Mouse (Mus musculus): ENCODE measurements around the gene 1500011B03Rik.

The 1500011B03Rik gene

GRCm38 (mm10) chr5:114808385-114808784 lies 14.9 kb downstream of the 1500011B03Rik start:
- DNase-seq = no peak

GRCm38 (mm10) chr5:114807893-114808292 lies 15.4 kb downstream of the 1500011B03Rik start:
- DNase-seq = no peak

DNA sequence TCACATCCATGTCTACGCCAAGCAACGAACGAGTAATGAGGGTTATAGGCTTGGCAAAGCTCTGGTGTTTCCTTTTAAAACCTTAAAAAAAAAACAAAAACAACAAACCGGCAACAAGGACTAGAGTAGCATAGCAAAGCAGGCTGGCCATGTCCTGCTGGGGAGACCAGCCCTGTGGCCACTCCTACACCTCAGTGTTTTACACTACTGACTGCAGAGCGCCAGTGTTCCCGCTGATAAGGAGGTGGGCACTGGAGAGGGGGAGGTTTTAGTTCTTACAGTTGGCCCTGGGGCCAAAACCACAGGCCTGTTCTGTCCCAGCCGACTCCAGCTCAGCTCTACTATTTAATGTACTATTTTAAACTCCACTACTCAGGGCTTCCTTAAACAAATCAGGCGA lies 15.8 kb downstream of the 1500011B03Rik start:
- no peak for DNase-seq

- peak in 1 of 2 experiments; percentile 4 for DNase-seq
Measured at GRCm38 (mm10) chr5:114807063-114807462, 16.2 kb downstream of the 1500011B03Rik start.

DNA sequence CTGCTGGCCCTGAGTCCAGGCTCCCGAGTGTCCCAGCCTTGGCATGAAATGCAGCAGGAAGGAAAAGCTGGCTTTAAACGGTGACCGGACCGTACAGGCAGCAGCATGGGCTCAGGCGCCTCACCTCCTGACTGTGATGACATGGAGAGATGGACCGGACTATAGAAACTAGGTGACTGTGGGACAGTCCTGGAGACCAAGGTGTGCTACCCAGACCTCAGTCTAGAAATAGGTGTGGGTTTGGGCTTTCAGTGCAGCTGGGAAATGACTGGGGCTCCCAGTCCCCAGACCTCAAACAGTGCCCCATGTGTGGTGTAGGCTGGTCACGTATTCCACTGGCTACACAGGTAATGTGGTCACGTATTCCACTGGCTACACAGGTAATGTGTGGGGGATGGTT lies 16.6 kb downstream of the 1500011B03Rik start:
- peak in 1 of 2 experiments; percentile 10 for DNase-seq

- no peak for DNase-seq
Measured at GRCm38 (mm10) chr5:114805436-114806350, 17.6 kb downstream of the 1500011B03Rik start.

DNA sequence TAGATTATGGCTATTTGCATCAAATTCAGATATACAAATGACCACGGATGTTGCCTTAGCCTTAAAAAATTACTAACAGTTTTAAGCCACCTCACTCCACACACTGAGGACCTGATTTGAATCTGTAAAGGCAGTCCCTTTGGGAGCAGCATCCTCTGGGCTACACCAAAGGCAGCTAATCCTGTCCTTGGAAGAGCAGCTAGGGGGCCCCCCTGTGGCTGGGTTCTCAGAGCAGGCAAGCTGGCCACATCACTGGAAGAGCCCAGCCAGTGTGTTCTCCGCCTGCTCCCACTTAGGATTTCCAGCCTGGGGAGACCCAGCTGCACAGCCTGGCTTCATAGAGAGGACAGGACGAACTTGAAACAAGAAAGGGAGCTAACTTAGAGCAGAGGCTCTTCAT lies 18.3 kb downstream of the 1500011B03Rik start:
- peak; percentile 71 to 85 for DNase-seq

- DNase-seq = peak in 1 of 2 experiments; percentile 29
Measured at GRCm38 (mm10) chr5:114804335-114804734, 18.9 kb downstream of the 1500011B03Rik start.

GRCm38 (mm10) chr5:114803231-114803630 lies 20.0 kb downstream of the 1500011B03Rik start:
- DNase-seq = no peak

GRCm38 (mm10) chr5:114801841-114802240 lies 21.4 kb downstream of the 1500011B03Rik start:
- DNase-seq = no peak

DNA sequence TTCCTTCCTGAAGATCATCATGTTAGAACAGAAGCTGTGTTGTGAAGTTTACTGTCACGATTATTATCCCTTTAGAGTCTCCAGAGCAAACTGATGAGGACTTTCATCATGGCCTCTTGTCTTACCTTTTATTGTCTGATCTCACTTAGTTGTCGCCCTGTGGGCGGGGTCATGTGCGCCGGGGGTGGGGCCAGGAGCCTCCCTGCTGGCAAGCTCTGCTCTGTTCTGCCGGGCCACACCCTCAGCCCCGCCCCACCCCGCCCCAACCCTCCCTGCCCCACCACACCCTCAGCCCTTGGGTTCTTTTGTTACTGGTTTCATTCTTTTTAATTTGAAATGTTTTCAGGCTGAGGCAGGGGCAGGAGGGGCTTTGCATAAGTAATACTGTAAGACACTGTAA lies 22.2 kb downstream of the 1500011B03Rik start:
- no peak for DNase-seq

DNA sequence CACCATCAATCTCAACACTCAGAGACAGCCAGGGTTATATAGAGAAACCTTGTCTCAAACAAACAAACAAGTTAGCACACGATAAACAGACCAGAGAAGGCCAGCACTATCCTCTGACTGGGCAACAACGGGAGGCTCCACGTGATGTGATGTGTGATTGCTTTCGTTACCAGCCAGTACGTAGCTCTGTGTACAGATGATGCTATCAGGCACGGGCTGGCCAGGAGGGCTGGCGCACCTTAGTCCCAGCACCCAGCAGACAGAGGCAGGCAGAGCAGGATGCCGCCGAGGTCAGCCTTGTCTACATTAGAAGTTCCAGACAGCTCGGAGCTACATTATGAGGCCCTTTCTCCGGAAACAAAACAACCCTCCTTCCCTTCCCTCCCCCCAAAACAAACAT lies 23.4 kb downstream of the 1500011B03Rik start:
- no peak for DNase-seq

- no peak for DNase-seq
Measured at GRCm38 (mm10) chr5:114797253-114797652, 26.0 kb downstream of the 1500011B03Rik start.

GRCm38 (mm10) chr5:114796299-114797012 lies 26.8 kb downstream of the 1500011B03Rik start:
- peak; percentile 63 to 66 for DNase-seq

- DNase-seq = no peak
Measured at GRCm38 (mm10) chr5:114795653-114796052, 27.6 kb downstream of the 1500011B03Rik start.

DNA sequence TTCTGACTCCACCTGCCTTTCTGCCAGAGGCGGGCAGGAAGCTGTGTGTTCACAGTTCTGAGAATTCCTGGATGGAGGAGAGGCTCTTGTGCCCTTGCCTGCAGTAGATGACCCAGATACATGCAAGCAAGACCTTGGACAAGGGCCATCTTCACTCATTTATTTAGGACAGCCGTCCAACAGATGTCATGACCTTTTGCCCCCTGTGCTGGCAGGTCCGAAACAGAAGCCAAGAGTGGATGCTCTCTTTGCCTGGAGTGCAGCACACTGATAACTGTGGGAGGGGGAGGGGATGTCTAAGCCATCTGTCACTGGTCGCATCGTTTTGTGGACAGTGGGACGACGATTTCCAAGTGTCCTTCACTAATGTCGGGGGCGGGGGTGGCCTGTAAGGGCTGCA lies 28.0 kb downstream of the 1500011B03Rik start:
- DNase-seq = peak; percentile 61 to 67

GRCm38 (mm10) chr5:114794609-114795008 lies 28.7 kb downstream of the 1500011B03Rik start:
- peak; percentile 72 to 78 for DNase-seq

DNA sequence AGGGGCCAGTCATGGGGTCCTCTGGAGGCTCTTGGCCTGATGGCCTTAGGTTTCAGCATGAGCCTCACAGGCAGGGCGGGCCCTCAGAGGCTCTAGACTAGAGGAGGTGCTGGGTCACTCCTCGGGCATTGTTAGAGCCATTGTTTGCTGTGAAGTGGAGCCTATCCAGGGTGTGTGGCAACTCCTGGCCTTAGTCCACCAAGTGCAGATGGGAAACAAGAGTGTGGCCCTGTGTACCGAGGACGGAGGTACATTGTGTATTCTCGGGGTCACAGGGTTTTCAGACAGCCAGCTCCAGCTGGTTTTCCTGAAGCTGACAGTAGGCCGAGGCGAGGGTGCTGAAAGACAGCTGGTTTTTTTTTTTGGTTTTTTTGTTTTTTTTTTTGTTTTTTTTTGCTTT lies 30.0 kb downstream of the 1500011B03Rik start:
- DNase-seq = peak in 1 of 2 experiments; percentile 60

DNA sequence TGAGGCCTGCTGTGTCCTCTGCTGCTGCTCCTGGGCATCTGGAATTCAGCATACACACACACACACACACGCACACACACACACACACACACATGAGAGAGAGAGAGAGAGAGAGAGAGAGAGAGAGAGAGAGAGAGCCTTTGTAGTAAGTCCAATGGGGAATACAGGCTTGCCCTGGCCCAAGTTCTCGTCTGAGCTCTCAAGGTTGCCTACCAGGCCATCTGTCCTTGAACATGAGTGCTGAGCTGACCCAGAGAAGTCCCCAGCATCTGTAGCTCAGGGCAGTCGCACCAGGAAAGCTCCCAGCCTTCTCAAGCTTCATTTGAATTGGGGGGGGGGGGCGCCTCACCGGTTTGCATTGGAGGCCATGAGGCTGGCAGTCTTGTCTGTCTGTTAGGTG lies 38.1 kb downstream of the 1500011B03Rik start:
- DNase-seq = no peak

DNA sequence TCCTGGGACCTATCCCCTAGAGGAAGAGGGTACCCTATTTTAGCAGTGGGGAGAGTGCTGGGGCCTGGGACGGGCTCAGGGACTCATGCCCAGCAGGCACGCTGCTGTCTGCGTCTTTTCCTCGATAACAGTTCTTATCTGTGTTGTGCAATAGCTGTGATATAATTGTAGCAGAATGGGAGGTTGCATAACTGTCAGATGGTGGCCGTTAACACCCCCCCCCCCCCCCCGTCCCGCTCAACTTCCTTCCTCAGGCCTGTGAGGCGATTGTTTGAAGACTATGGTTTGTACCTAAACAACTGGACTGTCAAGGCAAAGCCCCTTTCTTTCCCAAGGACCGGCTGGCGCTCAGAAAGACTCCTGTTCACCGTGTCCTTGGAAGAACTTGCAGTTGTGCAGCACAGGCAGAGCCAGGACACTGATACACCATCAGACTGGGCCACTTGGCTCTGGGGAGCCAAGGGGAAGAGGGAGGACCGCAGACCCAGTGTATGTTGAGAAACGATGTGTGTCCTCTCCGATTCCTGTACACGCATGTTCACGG lies 38.6 kb downstream of the 1500011B03Rik start:
- DNase-seq = no peak

- no peak for DNase-seq
Measured at GRCm38 (mm10) chr5:114783405-114784163, 39.7 kb downstream of the 1500011B03Rik start.

- no peak for DNase-seq
Measured at GRCm38 (mm10) chr5:114782991-114783390, 40.3 kb downstream of the 1500011B03Rik start.

- DNase-seq = no peak
Measured at GRCm38 (mm10) chr5:114780912-114781311, 42.4 kb downstream of the 1500011B03Rik start.
